Mouse (Mus musculus): ENCODE measurements at regions not wholly inside any gene's neighbourhood (a gene's known extent, or its start where the extent isn't known, plus 50 kb on each side); places are given as distances from the start of the nearest gene placed in this dataset.
"Not testable (repeated sequence)": the region's sequence is repeated elsewhere in the genome, so short reads cannot be mapped to it uniquely, and the experiment has no call there.

DNA sequence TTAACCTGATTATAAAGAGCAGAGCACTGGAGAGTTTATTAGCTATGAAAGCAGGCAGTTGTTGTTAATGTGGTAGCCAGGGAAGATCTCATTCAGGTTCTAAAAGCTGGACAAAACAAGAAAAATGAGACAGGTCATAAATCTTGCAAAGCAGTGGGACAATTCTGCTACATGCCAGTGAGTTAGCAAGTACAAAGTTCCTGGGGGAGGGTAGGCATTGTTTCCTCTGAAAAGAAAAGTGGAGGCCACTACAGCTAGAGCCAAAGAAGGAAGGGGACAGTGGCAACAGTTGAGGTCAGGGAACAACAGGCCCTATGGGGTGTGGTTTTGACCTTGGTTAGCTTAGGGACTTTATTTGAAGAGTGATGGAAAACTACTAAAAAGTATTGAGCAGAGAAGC is 364.2 kb downstream of the Hdgfl1 start:
- H3K27me3 ChIP-seq = no peaks in the 10 kb centered on the region
- H3K27ac ChIP-seq = no peak overlapping the region
- H3K4me3 ChIP-seq = no peak overlapping the region
- H3K9me3 ChIP-seq (replicated peaks) = no peaks in the 10 kb centered on the region
- no peaks in the 10 kb centered on the region for H3K36me3 ChIP-seq
- no peaks in the 10 kb centered on the region for H3K4me1 ChIP-seq
- ATAC-seq (ENCODE audit: low FRiP score) = no peak
- H3K9ac ChIP-seq = no peak overlapping the region
- no peak overlapping the region for H3K4me2 ChIP-seq (replicated peaks)

- H3K9me3 ChIP-seq (replicated peaks) = no peaks in the 10 kb centered on the region
- no peaks in the 10 kb centered on the region for H3K27me3 ChIP-seq
- 64% methylated on average over 2 of the region's 2 CpGs for WGBS
- H3K9ac ChIP-seq = no peak overlapping the region
- no peak overlapping the region for H3K4me2 ChIP-seq (replicated peaks)
- no peak overlapping the region for H3K27ac ChIP-seq
- no peaks in the 10 kb centered on the region for H3K36me3 ChIP-seq
- no peak overlapping the region for H3K4me3 ChIP-seq
- no peak for ATAC-seq (ENCODE audit: low FRiP score)
- no peaks in the 10 kb centered on the region for H3K4me1 ChIP-seq
Observed at GRCm38 (mm10) chr13:26404707-26405106, 365.3 kb downstream of the Hdgfl1 start.

DNA sequence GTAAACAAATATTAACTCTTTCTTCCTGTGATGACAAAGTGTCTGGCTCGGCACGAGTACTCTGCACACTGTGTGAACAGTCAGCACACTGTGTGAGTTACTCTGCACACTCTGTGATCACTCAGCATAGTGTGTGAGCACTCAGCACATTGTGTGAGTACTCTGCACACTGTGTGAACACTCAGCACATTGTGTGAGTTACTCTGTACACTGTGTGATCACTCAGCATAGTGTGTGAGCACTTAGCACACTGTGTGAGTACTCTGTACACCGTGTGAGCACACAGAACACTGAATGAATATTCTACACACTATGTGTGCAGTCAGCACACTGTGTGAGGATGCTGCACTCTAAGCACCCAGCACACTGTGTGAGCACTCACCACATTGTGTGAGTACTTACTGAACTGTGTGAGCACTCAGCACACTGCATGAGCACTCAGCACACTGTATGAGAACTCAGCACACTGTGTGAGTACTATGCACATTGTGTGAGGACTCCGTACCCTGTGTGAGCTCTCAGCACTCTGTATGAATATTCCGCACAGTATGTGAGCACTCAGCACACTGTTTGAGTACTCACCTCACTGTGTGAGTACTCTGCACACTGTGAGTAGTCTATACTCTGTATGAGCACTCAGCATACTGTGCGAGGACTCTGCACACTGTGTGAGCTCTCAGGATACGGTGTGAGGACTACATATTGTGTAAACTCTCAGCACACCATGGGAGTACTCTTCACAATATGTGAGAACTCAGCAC is 381.9 kb downstream of the Hdgfl1 start:
- 93% methylated on average over 7 of the region's 7 CpGs for WGBS
- H3K9ac ChIP-seq = no peak overlapping the region
- H3K4me2 ChIP-seq (replicated peaks) = no peak overlapping the region
- H3K36me3 ChIP-seq = no peaks in the 10 kb centered on the region
- ATAC-seq (ENCODE audit: low FRiP score) = peak; percentile 58
- H3K27me3 ChIP-seq = no peaks in the 10 kb centered on the region
- no peaks in the 10 kb centered on the region for H3K4me1 ChIP-seq
- H3K4me3 ChIP-seq = no peak overlapping the region
- no peaks in the 10 kb centered on the region for H3K9me3 ChIP-seq (replicated peaks)
- no peak overlapping the region for H3K27ac ChIP-seq

DNA sequence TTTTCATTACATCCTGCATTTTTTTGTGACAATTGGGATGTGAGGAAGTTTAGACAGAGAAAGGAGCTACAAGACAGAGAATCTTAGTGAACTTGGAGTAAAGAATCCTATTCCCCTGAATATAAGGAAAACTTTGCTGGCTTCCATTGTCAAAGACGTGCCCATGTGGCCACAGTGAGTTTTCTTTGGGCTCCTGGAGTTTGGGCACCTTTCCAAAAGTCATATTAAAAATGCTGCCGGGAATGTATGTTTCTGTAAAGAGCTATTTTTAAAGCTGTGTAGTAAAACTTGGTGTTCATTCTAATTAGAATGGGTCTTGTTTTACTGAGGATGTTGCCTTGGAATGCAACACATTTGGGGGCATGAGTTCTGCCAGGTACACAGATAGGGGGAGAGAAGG is 387.3 kb downstream of the Hdgfl1 start:
- H3K9ac ChIP-seq = no peak overlapping the region
- no peaks in the 10 kb centered on the region for H3K4me1 ChIP-seq
- no peaks in the 10 kb centered on the region for H3K9me3 ChIP-seq (replicated peaks)
- no peaks in the 10 kb centered on the region for H3K27me3 ChIP-seq
- no peak overlapping the region for H3K27ac ChIP-seq
- WGBS = 71% methylated on average over 2 of the region's 2 CpGs
- no peaks in the 10 kb centered on the region for H3K36me3 ChIP-seq
- no peak for ATAC-seq (ENCODE audit: low FRiP score)
- H3K4me3 ChIP-seq = no peak overlapping the region
- no peak overlapping the region for H3K4me2 ChIP-seq (replicated peaks)

DNA sequence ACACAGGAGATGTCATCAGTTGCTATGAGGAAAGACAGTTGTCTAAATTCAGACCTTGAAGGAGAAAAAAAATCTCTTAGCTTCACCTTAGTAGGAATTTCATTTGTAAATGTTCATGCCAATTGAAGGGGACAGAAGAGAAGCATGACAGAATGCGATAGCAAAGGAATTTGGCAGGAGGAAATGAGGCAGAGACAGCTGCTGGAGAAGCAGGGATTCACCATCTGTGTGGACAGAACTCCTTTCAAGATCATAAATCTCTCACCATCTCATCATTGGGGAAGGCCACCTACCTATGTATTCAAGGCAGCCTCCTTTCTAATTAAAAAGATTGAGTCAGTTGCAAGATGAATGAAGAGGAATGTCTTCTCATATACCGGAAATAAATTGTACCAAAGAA is 387.8 kb downstream of the Hdgfl1 start:
- Histone ChIP-seq H3K27me3 (no peaks in the 10 kb centered on the region), H3K4me2 (replicated peaks) (no peak overlapping the region), H3K36me3 (no peaks in the 10 kb centered on the region), H3K9me3 (replicated peaks) (no peaks in the 10 kb centered on the region), H3K27ac (no peak overlapping the region), H3K4me1 (no peaks in the 10 kb centered on the region), H3K9ac (no peak overlapping the region), H3K4me3 (no peak overlapping the region)
- 80% methylated on average over 2 of the region's 2 CpGs for WGBS
- no peak for ATAC-seq (ENCODE audit: low FRiP score)

DNA sequence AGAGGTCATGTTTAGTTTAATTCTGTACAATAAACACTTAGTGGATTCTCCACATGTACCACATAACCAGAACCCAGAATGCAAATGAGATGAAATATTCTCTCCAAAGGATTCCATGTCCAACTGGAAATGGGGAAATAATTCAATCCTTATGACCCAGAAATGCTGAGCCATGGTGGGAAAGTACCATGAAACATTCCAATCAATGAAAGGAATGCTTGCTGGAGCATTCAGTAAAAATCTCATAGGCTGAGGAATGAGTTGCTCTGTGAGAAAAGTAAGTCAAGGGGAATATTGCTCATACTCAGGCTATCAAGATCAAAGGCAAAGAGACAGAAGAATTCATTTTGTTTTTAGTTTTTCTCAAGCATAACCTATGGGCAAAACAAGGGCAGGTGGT is 394.4 kb downstream of the Hdgfl1 start:
- no peaks in the 10 kb centered on the region for H3K36me3 ChIP-seq
- H3K27ac ChIP-seq = no peak overlapping the region
- no peak overlapping the region for H3K9ac ChIP-seq
- no peaks in the 10 kb centered on the region for H3K9me3 ChIP-seq (replicated peaks)
- no peak for ATAC-seq (ENCODE audit: low FRiP score)
- H3K4me3 ChIP-seq = no peak overlapping the region
- no peaks in the 10 kb centered on the region for H3K4me1 ChIP-seq
- no peaks in the 10 kb centered on the region for H3K27me3 ChIP-seq
- H3K4me2 ChIP-seq (replicated peaks) = no peak overlapping the region

- not testable (repeated sequence) for H3K27ac ChIP-seq; H3K9ac ChIP-seq; H3K4me3 ChIP-seq; H3K9me3 ChIP-seq (replicated peaks); H3K36me3 ChIP-seq; ATAC-seq (ENCODE audit: low FRiP score); H3K4me2 ChIP-seq (replicated peaks); H3K4me1 ChIP-seq; H3K27me3 ChIP-seq
- WGBS = 93% methylated on average over 6 of the region's 6 CpGs
Observed at GRCm38 (mm10) chr13:26365911-26366310, 404.1 kb downstream of the Hdgfl1 start.

GRCm38 (mm10) chr13:26356341-26356740 is 413.6 kb downstream of the Hdgfl1 start:
- no peak for ATAC-seq (ENCODE audit: low FRiP score)
- WGBS = 73% methylated on average over 3 of the region's 3 CpGs

GRCm38 (mm10) chr13:26354421-26354820 is 415.5 kb downstream of the Hdgfl1 start:
- H3K4me1 ChIP-seq = no peaks in the 10 kb centered on the region
- no peak for ATAC-seq (ENCODE audit: low FRiP score)
- no peaks in the 10 kb centered on the region for H3K27me3 ChIP-seq
- no peaks in the 10 kb centered on the region for H3K36me3 ChIP-seq
- H3K27ac ChIP-seq = no peak overlapping the region
- no peak overlapping the region for H3K4me3 ChIP-seq
- H3K9me3 ChIP-seq (replicated peaks) = no peaks in the 10 kb centered on the region
- no peak overlapping the region for H3K9ac ChIP-seq
- H3K4me2 ChIP-seq (replicated peaks) = no peak overlapping the region

More at GRCm38 (mm10) chr13:26356341-26356740, 413.6 kb downstream of the Hdgfl1 start:
- Histone ChIP-seq H3K27ac (no peak overlapping the region), H3K9me3 (replicated peaks) (no peaks in the 10 kb centered on the region), H3K9ac (no peak overlapping the region), H3K4me2 (replicated peaks) (no peak overlapping the region), H3K4me1 (no peaks in the 10 kb centered on the region), H3K4me3 (no peak overlapping the region), H3K27me3 (no peaks in the 10 kb centered on the region), H3K36me3 (no peaks in the 10 kb centered on the region)

GRCm38 (mm10) chr13:26350510-26350909 is 419.5 kb downstream of the Hdgfl1 start:
- Histone ChIP-seq H3K27me3 (no peaks in the 10 kb centered on the region), H3K4me3 (no peak overlapping the region), H3K9ac (no peak overlapping the region), H3K4me2 (replicated peaks) (no peak overlapping the region), H3K27ac (no peak overlapping the region), H3K36me3 (no peaks in the 10 kb centered on the region), H3K4me1 (no peaks in the 10 kb centered on the region), H3K9me3 (replicated peaks) (no peaks in the 10 kb centered on the region)
- 89% methylated on average over 3 of the region's 3 CpGs for WGBS
- ATAC-seq (ENCODE audit: low FRiP score) = no peak

DNA sequence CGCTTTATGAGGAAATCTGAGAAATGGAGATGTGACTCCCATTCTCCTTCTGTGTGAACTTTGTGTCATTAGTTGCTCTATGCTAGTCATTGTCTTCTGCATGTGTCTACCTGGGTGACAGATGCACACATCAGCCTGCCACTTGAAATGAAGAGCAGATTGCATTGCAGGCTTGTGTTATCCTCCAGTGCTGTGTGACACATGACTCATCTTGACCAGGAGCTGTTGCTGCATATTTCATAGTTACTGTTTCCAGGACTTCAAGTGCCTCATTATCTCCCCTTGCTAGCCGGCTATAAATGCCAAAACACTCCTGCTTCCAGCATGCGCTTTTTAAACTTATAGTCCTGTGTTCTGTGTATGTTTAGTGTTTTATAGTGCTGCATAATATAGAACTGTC is 431.2 kb downstream of the Hdgfl1 start:
- H3K27ac ChIP-seq = no peak overlapping the region
- ATAC-seq (ENCODE audit: low FRiP score) = no peak
- 85% methylated on average over 3 of the region's 3 CpGs for WGBS
- H3K9ac ChIP-seq = no peak overlapping the region
- no peaks in the 10 kb centered on the region for H3K4me1 ChIP-seq
- no peaks in the 10 kb centered on the region for H3K36me3 ChIP-seq
- no peaks in the 10 kb centered on the region for H3K9me3 ChIP-seq (replicated peaks)
- H3K4me2 ChIP-seq (replicated peaks) = no peak overlapping the region
- H3K27me3 ChIP-seq = no peaks in the 10 kb centered on the region
- H3K4me3 ChIP-seq = no peak overlapping the region

DNA sequence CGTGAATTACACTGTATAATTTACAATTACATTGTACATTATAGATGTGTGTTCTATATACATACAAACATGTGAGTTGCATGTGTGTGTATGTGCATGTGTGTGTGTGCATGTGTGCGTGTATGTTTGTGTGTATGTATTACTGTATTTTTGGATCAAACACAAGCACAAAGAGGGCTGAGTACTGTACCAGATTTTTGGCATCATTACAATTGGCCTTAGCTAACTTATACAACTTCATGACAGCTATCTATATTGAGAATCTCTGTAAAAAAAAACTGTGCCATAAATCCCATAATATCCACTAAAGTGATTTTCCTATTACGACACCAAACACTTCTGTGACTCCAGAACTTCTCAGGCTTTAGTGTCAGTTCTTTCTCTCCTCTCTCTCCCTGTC is 444.9 kb downstream of the Hdgfl1 start:
- no peaks in the 10 kb centered on the region for H3K9me3 ChIP-seq (replicated peaks)
- H3K27me3 ChIP-seq = no peaks in the 10 kb centered on the region
- H3K36me3 ChIP-seq = no peaks in the 10 kb centered on the region
- H3K4me1 ChIP-seq = no peaks in the 10 kb centered on the region
- H3K4me2 ChIP-seq (replicated peaks) = no peak overlapping the region
- ATAC-seq (ENCODE audit: low FRiP score) = no peak
- no peak overlapping the region for H3K27ac ChIP-seq
- no peak overlapping the region for H3K9ac ChIP-seq
- 92% methylated on average over 3 of the region's 3 CpGs for WGBS
- no peak overlapping the region for H3K4me3 ChIP-seq

DNA sequence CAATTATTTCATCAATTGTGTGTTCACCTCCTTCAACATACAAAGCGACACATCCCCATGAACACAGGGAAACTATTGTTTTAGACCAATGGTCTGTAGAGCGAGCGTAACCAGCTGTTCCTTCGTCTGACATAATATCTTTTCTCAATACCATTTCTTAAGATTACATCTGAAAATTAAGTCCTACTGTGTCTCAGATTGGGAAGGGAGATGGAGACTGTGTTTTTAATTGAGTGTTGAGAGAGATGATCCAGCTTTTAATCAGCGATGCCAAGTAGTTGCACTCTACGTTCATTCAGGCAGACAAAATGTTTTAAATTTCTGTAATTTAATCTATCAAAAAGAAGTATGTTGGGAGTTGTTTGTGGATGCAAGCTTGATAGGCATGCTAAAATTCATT is 445.3 kb downstream of the Hdgfl1 start:
- Histone ChIP-seq H3K27ac (no peak overlapping the region), H3K9me3 (replicated peaks) (no peaks in the 10 kb centered on the region), H3K9ac (no peak overlapping the region), H3K4me3 (no peak overlapping the region), H3K4me1 (no peaks in the 10 kb centered on the region), H3K4me2 (replicated peaks) (no peak overlapping the region), H3K36me3 (no peaks in the 10 kb centered on the region), H3K27me3 (no peaks in the 10 kb centered on the region)
- ATAC-seq (ENCODE audit: low FRiP score) = no peak
- 77% methylated on average over 6 of the region's 6 CpGs for WGBS
